Mouse (Mus musculus) C2C12 (cell line): ENCODE results near the gene St6gal1.

Experiments
- CEBPB ChIP-seq: IDR thresholded peaks from one replicate; pipeline ENCODE4 v1.6.1; 2011; ENCODE audit warnings: low read depth, mild to moderate bottlenecking, control low read depth, moderate library complexity
- CTCF ChIP-seq: IDR thresholded peaks from one replicate; pipeline ENCODE4 v1.5.1; 2011; ENCODE audit not compliant: control insufficient read depth, insufficient read depth, insufficient read length
- MAX ChIP-seq: IDR thresholded peaks from one replicate; pipeline ENCODE4 v1.6.1; 2011; ENCODE audit warnings: mild to moderate bottlenecking, control low read depth
- MYOD1 ChIP-seq: IDR thresholded peaks from one replicate; pipeline ENCODE4 v1.6.1; 2011; ENCODE audit warnings: low read depth; ENCODE audit not compliant: control insufficient read depth, insufficient read length
- MYOG ChIP-seq: IDR thresholded peaks from one replicate; pipeline ENCODE4 v1.6.1; 2011; ENCODE audit not compliant: control insufficient read depth, insufficient read length; ENCODE audit errors: extremely low read depth
- USF1 ChIP-seq: IDR thresholded peaks from one replicate; pipeline ENCODE4 v1.6.1; 2011; ENCODE audit warnings: low read depth, mild to moderate bottlenecking, control low read depth, moderate library complexity

DNA sequence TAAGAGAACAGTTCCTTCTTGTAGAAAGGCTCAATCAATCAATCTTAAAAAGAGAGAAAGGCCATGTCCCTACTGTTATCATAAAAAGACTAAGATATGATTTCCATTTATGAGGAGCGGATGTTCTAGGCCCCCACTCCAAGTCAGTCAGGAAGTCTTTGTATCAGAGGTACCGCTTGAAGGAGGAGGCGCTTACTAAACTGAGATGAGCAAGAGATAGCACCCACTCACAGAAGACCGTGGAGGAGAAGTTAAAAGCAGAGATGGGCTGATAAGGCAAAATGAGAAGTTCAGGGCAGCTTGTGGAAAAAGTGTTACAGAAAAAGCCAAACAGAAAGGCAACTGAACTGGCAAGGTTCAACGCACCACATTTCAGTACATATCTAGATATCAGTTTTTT, 49.7 kb upstream of the St6gal1 start:
- TF ChIP-seq CTCF (no peak), CEBPB (no peak), MAX (no peak), USF1 (no peak), MYOD1 (no peak), MYOG (no peak)
